Mouse (Mus musculus): Measurements from ENCODE around the gene Bin2. TPM values are rescaled to one million over a fixed set of nuclear protein-coding genes. Genes with fewer than 3 reads are reported as not detected.

Bin2 gene
- polyA plus RNA-seq, 1 experiment from 2014 or later, result 1.6 TPM

GRCm38 (mm10) chr15:100677675-100678074 lies 8.3 kb upstream of the Bin2 start:
- Histone ChIP-seq H3K4me1 (ENCODE audit: control insufficient read depth, insufficient read depth, low read depth, low read length) (no peaks in the 10 kb centered on the region), H3K36me3 (ENCODE audit: control insufficient read depth, insufficient read depth, low read length) (no peaks in the 10 kb centered on the region), H3K27ac (ENCODE audit: low read depth, low read length) (no peak overlapping the region), H3K9me3 (ENCODE audit: control insufficient read depth, low read length) (no peaks in the 10 kb centered on the region), H3K4me3 (ENCODE audit: low read length) (no peak overlapping the region), H3K27me3 (replicated peaks; ENCODE audit: control insufficient read depth, insufficient read depth, low read length) (no peaks in the 10 kb centered on the region), H3K9ac (ENCODE audit: low read depth, low read length) (no peak overlapping the region), H3K4me2 (ENCODE audit: low read length) (no peak overlapping the region)
- 83% methylated on average over 8 of the region's 8 CpGs for WGBS
- no peak for ATAC-seq

DNA sequence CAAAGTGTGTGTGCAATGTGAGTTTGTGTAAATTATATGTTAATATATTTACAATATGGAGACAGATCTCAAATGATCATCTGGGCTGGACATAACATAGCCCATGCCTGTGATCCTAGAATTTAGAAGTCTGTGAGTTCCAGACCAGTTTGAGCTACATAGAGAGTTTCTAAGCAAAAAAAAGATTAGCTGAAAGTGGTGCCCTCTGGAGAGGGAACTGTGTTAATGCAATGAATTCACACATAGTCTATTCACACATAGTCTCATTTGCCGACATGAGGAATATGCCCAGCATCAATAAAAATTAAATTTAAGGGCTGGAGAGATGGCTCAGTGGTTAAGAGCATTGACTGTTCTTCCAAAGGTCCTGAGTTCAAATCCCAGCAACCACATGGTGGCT lies 7.2 kb upstream of the Bin2 start:
- Histone ChIP-seq H3K4me1 (ENCODE audit: control insufficient read depth, insufficient read depth, low read depth, low read length) (no peaks in the 10 kb centered on the region), H3K9me3 (ENCODE audit: control insufficient read depth, low read length) (no peaks in the 10 kb centered on the region), H3K27me3 (replicated peaks; ENCODE audit: control insufficient read depth, insufficient read depth, low read length) (no peaks in the 10 kb centered on the region), H3K4me2 (ENCODE audit: low read length) (no peak overlapping the region), H3K4me3 (ENCODE audit: low read length) (no peak overlapping the region), H3K27ac (ENCODE audit: low read depth, low read length) (no peak overlapping the region), H3K9ac (ENCODE audit: low read depth, low read length) (no peak overlapping the region), H3K36me3 (ENCODE audit: control insufficient read depth, insufficient read depth, low read length) (no peaks in the 10 kb centered on the region)
- WGBS, result 73% methylated on average over 1 of the region's 1 CpGs
- ATAC-seq, result no peak

- Histone ChIP-seq H3K27me3 (replicated peaks; ENCODE audit: control insufficient read depth, insufficient read depth, low read length) (no peaks in the 10 kb centered on the region), H3K4me3 (ENCODE audit: low read length) (no peak overlapping the region), H3K36me3 (ENCODE audit: control insufficient read depth, insufficient read depth, low read length) (no peaks in the 10 kb centered on the region), H3K27ac (ENCODE audit: low read depth, low read length) (no peak overlapping the region), H3K9me3 (ENCODE audit: control insufficient read depth, low read length) (no peaks in the 10 kb centered on the region), H3K4me1 (ENCODE audit: control insufficient read depth, insufficient read depth, low read depth, low read length) (no peaks in the 10 kb centered on the region), H3K9ac (ENCODE audit: low read depth, low read length) (no peak overlapping the region), H3K4me2 (ENCODE audit: low read length) (no peak overlapping the region)
- no peak for ATAC-seq
- WGBS, result 66% methylated on average over 3 of the region's 3 CpGs
Measured at GRCm38 (mm10) chr15:100675486-100675885, 6.1 kb upstream of the Bin2 start.

DNA sequence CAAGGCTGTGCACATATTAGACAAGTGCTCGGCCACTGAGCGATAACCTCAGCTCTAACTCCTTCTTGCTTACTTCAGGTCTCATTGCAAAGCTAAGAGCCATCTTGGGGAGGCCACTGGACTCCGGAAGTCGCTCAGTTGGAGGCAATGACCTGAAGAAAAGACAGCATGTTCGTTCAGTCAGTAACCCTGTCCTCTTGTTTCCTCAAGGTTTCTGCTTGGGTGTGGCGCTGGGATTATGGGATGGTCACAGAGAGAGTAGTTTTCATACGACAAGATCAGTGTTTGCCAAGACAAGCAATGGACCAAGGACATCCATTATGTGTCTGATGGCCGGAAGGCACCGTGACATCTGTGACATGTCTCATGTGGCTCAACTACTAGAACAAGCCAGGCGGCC lies 5.2 kb upstream of the Bin2 start:
- H3K4me3 ChIP-seq (ENCODE audit: low read length), result no peak overlapping the region
- WGBS, result 87% methylated on average over 10 of the region's 10 CpGs
- H3K4me2 ChIP-seq (ENCODE audit: low read length), result no peak overlapping the region
- no peak overlapping the region for H3K27ac ChIP-seq (ENCODE audit: low read depth, low read length)
- H3K9ac ChIP-seq (ENCODE audit: low read depth, low read length), result no peak overlapping the region
- no peaks in the 10 kb centered on the region for H3K27me3 ChIP-seq (replicated peaks; ENCODE audit: control insufficient read depth, insufficient read depth, low read length)
- H3K36me3 ChIP-seq (ENCODE audit: control insufficient read depth, insufficient read depth, low read length), result no peaks in the 10 kb centered on the region
- no peaks in the 10 kb centered on the region for H3K4me1 ChIP-seq (ENCODE audit: control insufficient read depth, insufficient read depth, low read depth, low read length)
- H3K9me3 ChIP-seq (ENCODE audit: control insufficient read depth, low read length), result no peaks in the 10 kb centered on the region
- ATAC-seq, result no peak

GRCm38 (mm10) chr15:100673585-100674391 lies 4.4 kb upstream of the Bin2 start:
- no peak for ATAC-seq
- no peaks in the 10 kb centered on the region for H3K4me1 ChIP-seq (ENCODE audit: control insufficient read depth, insufficient read depth, low read depth, low read length)
- 40% methylated on average over 12 of the region's 12 CpGs for WGBS
- H3K4me3 ChIP-seq (ENCODE audit: low read length), result no peak overlapping the region
- no peaks in the 10 kb centered on the region for H3K9me3 ChIP-seq (ENCODE audit: control insufficient read depth, low read length)
- H3K9ac ChIP-seq (ENCODE audit: low read depth, low read length), result no peak overlapping the region
- H3K27ac ChIP-seq (ENCODE audit: low read depth, low read length), result no peak overlapping the region
- H3K27me3 ChIP-seq (replicated peaks; ENCODE audit: control insufficient read depth, insufficient read depth, low read length), result no peaks in the 10 kb centered on the region
- no peaks in the 10 kb centered on the region for H3K36me3 ChIP-seq (ENCODE audit: control insufficient read depth, insufficient read depth, low read length)
- no peak overlapping the region for H3K4me2 ChIP-seq (ENCODE audit: low read length)

- no peak for ATAC-seq
- peaks cover 2% of the 10 kb centered on the region; the same call in 1 of the 2 replicates for H3K4me1 ChIP-seq (ENCODE audit: control insufficient read depth, insufficient read depth, low read depth, low read length)
- no peak overlapping the region for H3K9ac ChIP-seq (ENCODE audit: low read depth, low read length)
- WGBS, result 61% methylated on average over 5 of the region's 5 CpGs
- no peak overlapping the region for H3K4me3 ChIP-seq (ENCODE audit: low read length)
- no peaks in the 10 kb centered on the region for H3K27me3 ChIP-seq (replicated peaks; ENCODE audit: control insufficient read depth, insufficient read depth, low read length)
- no peaks in the 10 kb centered on the region for H3K36me3 ChIP-seq (ENCODE audit: control insufficient read depth, insufficient read depth, low read length)
- H3K9me3 ChIP-seq (ENCODE audit: control insufficient read depth, low read length), result no peaks in the 10 kb centered on the region
- H3K27ac ChIP-seq (ENCODE audit: low read depth, low read length), result no peak overlapping the region
- no peak overlapping the region for H3K4me2 ChIP-seq (ENCODE audit: low read length)
Measured at GRCm38 (mm10) chr15:100670833-100671232, 1.5 kb upstream of the Bin2 start.

GRCm38 (mm10) chr15:100670004-100670403 lies 651 bp upstream of the Bin2 start:
- Histone ChIP-seq H3K9me3 (ENCODE audit: control insufficient read depth, low read length) (no peaks in the 10 kb centered on the region), H3K27ac (ENCODE audit: low read depth, low read length) (no peak overlapping the region)
- ATAC-seq, result no peak

DNA sequence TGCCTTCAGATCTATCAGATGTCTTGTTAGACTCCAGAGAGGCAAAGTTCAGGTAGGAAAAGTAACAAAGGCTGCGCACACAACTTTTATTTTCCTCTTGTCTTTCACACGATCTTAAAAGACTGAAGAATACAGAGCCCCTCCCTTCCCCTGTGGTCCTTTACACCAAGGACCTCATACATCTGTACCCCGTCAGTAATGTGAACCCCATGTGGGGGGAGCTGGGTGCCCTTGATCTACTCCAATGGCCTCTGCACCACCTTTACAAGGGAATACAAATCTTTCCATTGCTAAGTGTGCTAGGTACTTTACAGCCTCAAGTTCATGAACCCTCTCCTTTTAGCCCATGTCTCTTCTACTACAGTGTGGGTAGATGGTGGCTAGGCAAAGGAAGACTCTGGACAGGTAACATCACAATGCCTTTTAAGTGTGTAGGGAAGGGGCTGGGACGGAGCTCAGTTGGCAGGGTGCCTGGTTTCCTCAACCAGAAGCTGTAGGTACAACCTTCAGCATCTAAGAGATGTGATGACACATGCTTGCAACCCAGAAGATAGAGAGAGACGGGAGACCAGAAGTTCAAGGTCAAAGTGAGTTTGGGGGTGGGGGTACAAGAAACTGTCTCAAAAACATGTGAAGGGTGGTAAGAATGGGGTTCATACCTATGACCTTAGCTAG lies 1.3 kb downstream of the Bin2 start:
- H3K27ac ChIP-seq (ENCODE audit: low read depth, low read length), result no peak overlapping the region
- no peak overlapping the region for H3K4me3 ChIP-seq (ENCODE audit: low read length)
- no peak overlapping the region for H3K4me2 ChIP-seq (ENCODE audit: low read length)
- H3K4me1 ChIP-seq (ENCODE audit: control insufficient read depth, insufficient read depth, low read depth, low read length), result peaks cover 2% of the 10 kb centered on the region; the same call in 1 of the 2 replicates
- 93% methylated on average over 5 of the region's 5 CpGs for WGBS
- no peak for ATAC-seq
- no peaks in the 10 kb centered on the region for H3K9me3 ChIP-seq (ENCODE audit: control insufficient read depth, low read length)
- no peak overlapping the region for H3K9ac ChIP-seq (ENCODE audit: low read depth, low read length)
- H3K27me3 ChIP-seq (replicated peaks; ENCODE audit: control insufficient read depth, insufficient read depth, low read length), result no peaks in the 10 kb centered on the region
- no peaks in the 10 kb centered on the region for H3K36me3 ChIP-seq (ENCODE audit: control insufficient read depth, insufficient read depth, low read length)

More at GRCm38 (mm10) chr15:100670004-100670403, 651 bp upstream of the Bin2 start:
- Histone ChIP-seq H3K36me3 (ENCODE audit: control insufficient read depth, insufficient read depth, low read length) (no peaks in the 10 kb centered on the region), H3K4me2 (ENCODE audit: low read length) (no peak overlapping the region), H3K4me3 (ENCODE audit: low read length) (no peak overlapping the region), H3K27me3 (replicated peaks; ENCODE audit: control insufficient read depth, insufficient read depth, low read length) (no peaks in the 10 kb centered on the region), H3K9ac (ENCODE audit: low read depth, low read length) (no peak overlapping the region), H3K4me1 (ENCODE audit: control insufficient read depth, insufficient read depth, low read depth, low read length) (peaks cover 2% of the 10 kb centered on the region; the same call in 1 of the 2 replicates)
- 78% methylated on average over 8 of the region's 8 CpGs for WGBS

- Histone ChIP-seq H3K27me3 (replicated peaks; ENCODE audit: control insufficient read depth, insufficient read depth, low read length) (no peaks in the 10 kb centered on the region), H3K27ac (ENCODE audit: low read depth, low read length) (no peak overlapping the region), H3K9me3 (ENCODE audit: control insufficient read depth, low read length) (no peaks in the 10 kb centered on the region), H3K4me2 (ENCODE audit: low read length) (no peak overlapping the region), H3K4me1 (ENCODE audit: control insufficient read depth, insufficient read depth, low read depth, low read length) (peaks cover 2% of the 10 kb centered on the region; the same call in 1 of the 2 replicates), H3K4me3 (ENCODE audit: low read length) (no peak overlapping the region), H3K9ac (ENCODE audit: low read depth, low read length) (no peak overlapping the region), H3K36me3 (ENCODE audit: control insufficient read depth, insufficient read depth, low read length) (no peaks in the 10 kb centered on the region)
- ATAC-seq, result no peak
- 59% methylated on average over 6 of the region's 6 CpGs for WGBS
Measured at GRCm38 (mm10) chr15:100667420-100667819, 1.9 kb downstream of the Bin2 start.
